Mouse (Mus musculus) thymus, postnatal 10 days (tissue): ENCODE data around the gene Igsf21.

ENCODE experiments used
- DNase-seq, 2 experiments: peaks; one replicate each; pipeline ENCODE4 v3.0.0; 2021; ENCODE audit warnings: low spot score in 2 of 2

The Igsf21 gene

DNA sequence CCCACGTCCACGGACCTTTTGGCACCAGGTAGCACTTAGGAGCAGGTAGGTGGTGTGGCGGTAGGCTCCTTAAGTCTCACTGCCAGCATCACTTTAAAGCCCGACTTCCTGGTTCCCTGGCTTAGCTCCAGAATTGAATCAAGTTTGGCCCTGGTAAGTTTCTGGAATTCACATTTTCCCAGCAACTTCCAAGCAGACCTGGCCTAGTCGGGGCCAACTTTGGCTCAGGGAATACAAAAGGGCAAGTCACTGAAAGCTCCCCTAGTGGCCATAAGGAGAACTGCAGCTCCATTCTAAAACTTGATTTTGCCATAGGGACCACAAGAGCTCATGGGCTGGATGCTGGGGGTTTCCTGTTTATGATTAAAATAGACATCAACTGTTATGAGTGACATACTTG is 145.5 kb downstream of the Igsf21 start:
- peak in 1 of 2 experiments; percentile 9 for DNase-seq

DNA sequence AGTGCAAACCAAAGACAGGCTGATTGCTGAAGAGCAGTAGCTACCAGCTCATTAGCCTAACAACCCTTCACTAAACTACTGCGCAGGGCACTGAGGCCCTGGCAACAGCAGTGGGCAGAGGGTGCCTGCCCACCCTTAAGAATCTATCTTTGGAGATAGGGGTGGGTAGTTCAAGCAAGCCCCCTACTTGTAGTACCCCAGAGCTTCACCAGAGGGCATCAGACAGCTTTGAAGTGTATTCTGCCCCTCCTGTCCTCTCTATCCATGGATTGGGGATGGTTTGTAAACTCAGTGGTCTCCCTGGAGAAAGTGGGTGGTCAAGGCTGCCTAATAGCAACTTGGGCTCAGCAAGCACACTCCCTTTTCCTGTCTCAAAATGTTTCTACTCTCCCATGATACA is 146.4 kb downstream of the Igsf21 start:
- no peak for DNase-seq

DNA sequence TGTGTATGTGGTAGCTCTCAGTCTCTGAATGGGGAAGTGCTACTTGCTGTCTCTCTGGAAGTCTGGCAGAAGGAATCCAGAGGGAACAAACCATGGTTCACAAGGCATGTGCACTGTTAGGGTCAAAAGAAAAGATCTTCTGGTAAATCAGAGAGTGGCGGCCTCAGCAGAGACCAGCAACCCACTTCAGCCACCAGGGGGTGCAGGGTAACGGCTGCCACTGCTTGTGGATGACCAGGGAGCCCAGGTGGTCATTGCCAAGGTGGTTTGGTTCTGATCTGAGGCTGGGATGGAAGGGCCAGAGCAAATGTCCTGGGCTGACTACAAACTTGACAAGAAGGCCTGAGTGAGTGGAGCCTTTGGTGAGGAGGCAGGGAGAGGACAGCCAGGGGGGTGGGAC is 150.3 kb downstream of the Igsf21 start:
- DNase-seq: no peak

DNA sequence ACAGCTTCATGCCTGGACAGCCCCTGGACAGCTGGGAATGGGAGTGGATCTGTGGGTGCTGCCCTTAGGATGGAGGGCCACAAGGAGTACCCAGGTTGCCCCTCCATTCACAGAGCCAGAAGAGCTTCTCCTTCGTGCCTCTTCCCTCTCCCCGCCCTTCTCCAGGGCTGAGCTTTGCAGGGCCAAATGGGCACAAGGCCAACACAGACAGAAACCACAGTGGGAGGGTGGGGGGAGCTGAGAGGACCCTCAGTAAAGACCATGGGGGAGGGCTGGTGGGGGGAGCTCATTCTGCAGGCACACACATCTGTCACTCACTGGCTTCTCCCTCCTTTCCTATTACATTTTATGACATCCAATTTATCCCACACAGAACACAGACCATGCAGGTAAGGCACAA is 151.7 kb downstream of the Igsf21 start:
- DNase-seq: no peak

DNA sequence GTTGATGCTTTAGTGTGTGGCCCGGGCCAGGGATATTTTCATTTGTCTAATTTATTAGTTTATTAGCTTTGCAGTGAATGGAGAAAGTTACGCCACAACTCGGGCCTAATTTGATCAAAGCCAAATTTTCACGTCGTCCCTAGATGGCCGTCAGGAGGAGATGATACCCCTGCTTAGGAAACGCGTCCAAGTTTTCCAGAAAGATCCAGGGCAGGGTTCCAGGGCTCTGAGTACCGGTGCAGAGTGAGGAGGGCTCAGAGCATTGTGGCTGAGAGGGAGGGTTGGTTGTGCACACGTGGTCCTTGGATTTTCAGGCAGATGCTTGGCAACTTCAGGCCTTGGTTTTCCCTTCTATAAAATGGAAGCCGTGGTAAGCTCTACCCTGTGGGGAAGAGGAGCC is 154.2 kb downstream of the Igsf21 start:
- no peak for DNase-seq

DNA sequence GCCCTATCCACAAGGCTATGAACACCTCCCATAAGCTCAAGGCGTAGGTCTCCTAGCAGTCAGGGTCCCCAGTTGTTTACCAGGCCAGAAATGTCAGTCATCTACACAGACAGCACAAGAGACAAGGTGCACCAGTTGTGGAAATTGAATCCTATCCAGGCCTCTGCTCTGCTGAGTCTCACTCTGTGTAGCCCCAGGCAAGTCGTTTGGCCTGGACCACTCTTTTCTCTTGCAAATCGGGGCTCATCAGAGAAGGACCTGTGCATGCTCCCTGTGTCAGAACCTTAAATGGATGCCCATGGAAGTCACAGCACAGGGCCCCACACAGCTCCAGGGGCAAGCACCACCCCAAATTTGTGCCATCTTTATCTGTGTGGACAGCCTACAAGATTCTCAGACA is 154.9 kb downstream of the Igsf21 start:
- DNase-seq: no peak

DNA sequence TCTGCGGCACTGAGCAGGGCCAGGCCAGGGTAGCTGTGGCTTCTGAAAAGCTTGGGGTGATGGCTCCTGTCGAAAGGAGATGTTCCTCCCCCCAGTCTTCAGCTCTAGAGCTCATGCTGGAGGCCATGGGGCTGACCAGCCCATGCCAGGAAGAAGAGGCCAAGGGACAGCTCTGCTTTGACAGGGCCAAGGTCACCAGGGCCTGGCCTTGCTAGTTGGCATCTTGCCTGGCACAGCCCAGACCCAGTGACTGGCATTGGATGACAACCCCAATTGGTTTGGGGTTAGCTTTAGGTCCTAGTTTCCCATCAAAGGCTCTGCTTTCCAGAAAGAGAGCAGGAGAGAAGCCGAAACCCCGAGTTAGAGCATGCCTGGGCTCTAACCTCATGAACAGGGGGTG is 156.9 kb downstream of the Igsf21 start:
- no peak for DNase-seq

DNA sequence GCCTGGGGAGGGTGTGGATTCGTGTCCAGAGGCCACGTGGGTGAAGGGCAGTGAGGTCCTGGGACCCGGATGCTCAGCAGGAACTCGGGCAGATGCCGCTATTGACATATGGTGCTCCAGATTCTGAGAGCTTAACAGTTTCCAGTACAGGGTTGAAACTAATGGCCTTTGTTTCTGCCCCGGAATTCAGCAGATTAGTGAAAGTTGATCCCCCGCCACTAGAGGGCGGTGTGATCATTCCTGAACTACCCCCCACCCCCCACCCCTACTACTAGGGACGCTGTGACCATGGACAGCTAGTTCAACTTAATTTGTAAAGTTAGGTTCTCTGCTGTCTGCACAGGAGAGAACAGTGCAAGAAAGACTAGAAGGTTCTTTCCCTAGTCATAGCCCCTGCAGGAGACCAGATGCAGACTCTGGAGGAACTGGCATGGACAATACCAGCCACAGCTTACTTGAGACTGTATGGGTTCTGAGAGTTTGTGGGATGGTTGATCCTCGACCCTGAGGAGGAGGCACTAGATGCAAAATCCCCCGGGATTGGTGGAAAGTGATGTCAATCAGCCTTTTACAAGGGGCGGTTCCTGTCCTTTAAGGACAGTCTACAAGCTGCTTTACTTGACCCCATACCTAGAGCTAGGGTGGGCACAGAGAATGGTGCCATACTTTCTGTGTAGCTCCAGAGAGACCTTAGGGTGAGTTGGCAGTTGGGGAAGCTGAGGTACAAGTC is 157.7 kb downstream of the Igsf21 start:
- no peak for DNase-seq

DNA sequence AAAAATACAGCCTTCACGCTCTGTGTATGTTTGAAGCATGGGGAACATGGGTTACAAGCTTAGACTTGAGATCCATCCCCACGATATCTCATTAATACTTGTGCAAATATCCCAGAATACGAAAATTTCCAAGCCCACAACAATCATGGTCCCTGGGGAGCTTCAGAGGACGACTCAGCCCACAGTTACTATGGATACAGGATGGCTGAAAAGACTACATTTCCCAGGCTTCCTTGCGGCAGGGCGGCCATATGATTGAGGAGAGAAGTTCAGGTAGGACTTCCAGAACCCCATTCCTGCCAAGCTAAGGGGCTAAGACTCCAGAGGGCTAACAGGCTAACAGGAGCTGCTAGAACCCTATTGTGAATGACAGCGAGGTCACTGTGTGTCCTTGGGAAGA is 160.4 kb downstream of the Igsf21 start:
- DNase-seq: no peak

DNA sequence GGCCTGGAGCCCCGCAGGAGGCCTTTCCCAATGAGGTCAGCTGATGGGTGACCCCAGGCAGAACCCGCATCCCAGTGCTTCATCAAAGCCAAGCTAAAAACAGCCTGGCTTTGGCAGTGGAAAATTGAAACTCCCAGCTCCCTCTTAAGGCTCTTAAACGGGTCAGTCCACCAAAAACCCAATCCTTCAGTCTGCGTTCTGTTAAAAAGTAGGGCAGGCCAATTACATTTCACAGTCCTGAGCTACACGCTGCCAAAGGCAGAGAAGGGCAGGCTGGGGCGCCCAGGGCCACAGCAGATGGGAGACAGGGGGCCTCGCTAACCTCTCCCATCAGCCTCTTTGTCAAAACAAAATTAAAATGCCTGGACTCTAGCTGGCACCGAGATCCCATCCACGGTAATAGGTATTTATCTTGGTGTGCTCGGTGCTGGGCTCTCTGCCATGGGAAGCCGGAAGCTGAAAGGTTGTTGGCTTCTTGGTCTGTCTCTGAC is 162.0 kb downstream of the Igsf21 start:
- no peak for DNase-seq

DNA sequence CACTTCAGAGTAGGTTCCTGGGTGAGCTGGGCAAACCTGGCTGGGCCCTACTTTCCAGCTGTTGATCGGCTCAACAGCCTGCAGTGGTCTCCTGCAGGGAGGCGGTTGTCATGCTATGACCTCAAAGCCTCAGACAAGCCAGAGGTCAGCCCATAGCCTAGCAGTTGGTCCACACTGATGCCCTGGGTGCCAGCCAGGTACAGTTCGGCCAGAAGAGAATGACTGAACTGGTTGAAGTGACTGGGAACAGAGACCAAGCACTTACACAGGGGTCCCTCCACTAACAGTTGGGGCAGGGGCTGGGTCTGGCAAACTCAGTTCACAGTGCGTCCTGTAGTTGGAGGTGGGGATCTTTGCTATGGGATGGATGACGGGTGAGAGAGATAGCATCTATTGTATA is 162.5 kb downstream of the Igsf21 start:
- no peak for DNase-seq

DNA sequence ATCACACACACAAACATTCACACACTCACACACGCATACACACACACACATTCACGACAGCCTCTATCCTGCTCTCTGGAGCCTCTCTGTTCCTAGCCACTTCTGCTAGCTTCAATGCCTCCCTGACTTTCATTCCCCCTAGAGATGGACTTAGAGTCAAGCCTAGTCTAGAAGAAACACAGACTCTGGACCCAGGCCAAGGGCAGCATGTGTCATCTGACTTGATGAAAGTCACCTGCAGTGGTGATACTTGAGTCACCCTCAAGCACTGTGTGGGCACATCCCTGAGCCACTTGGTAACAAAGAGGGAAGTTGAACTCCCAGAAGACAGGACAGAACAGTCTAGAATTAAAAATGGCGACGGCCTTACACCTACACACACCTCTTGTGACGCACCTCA is 168.2 kb downstream of the Igsf21 start:
- DNase-seq: no peak

DNA sequence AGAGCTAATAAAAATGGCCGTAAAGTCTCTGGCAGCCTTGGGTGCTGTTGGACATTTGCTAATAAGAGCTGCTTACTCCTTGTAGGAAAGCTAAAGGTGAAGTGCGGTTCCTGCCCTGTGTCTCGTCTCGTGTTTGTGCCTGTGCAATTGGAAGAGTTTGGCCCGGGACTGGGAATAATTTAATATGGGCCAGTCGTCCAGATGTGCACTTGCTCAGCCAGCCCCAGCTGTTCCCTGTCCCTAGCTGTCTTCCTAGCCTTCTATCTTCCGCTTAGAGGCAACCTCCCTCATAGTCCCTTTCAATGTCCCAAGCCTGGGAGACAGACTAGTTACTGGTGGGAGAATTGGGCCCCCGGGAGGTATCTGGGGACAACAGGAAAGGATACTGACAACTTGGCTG is 169.0 kb downstream of the Igsf21 start:
- no peak for DNase-seq

DNA sequence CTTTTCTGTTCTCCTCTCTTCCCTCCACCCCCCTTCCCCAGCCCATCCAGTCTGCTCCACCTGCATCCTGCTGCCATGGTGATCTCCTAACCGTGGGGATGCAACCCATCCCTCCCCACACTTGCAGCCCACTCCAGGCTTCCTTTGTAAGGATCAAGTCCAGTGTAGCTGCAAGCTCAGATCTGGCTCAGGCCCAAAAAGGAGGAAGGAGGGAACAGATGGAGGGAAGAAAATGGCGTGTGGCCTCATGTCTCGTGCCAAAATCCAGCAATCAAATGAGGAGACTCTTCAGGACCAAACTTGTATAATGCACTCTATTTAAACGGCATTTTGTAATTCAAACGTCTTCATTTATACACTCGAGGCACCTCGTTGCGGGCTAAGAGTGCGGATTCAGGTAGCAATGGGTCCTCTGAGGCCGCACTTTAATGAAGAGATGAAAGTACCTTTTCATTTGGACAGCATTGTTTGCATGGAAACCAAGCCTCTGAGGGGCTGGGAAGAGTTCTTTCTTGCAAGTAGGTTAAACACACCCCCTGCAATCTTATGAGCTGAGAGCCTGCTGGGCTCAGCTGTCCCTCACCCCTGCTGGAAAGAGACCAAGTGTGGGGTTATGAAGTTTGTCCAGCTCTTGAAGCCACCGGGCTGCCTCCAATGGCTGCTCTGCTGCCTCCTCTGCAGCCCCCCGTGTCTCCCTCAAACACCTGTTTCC is 169.6 kb downstream of the Igsf21 start:
- DNase-seq: no peak

DNA sequence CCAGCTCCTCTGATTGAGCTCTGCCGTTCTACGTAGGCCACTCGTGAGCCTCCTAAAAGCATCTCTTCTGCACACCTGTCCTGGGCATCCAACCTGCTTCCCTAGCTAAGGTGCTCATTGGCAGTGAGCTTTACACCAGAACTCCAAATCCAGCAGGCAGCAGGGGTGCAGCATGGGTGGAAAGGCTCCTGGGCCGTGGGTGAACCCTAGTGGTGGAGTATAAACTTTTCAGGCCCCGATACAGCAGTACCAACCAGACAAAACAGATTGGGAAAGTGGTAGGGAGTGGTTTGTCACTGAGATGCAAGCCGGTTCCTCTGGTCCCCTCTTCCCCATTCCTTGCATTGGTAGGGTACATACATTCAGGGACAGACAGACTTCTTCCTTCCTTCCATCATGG is 170.2 kb downstream of the Igsf21 start:
- no peak for DNase-seq

DNA sequence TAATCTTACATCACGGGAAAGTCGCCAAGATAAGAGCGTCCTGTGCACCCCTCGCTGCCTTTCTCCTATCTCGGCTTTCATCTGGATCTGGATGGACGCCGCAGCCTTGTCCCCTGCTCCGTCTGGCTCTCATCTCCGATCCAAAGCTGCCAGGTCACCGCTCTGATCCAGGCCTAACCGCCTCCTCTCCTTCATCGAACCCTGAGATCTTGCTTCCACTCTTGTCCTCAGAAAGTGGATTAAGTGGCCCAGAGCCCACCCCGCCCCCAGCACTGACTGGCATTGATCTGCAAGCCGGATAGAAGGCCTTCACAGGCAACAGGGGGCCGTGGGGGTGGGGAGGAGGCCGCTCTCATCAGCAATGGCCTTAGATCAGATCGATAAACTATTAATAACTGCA is 175.5 kb downstream of the Igsf21 start:
- DNase-seq: no peak

DNA sequence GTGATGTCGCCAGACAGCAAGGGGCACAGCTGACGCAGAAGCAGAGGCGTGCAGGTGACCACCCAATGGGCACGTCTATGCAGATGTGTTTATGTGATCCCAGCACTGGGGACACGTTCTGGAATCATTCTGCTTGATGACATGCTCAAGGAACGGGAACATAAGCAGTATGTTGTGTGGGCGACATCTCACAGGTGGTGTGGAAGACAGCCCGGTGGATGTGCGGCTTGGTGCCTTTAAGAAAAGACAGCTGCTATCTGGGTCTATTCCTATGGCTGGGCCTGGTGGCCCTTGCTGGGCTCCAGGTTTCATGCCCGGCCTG is 176.3 kb downstream of the Igsf21 start:
- no peak for DNase-seq

DNA sequence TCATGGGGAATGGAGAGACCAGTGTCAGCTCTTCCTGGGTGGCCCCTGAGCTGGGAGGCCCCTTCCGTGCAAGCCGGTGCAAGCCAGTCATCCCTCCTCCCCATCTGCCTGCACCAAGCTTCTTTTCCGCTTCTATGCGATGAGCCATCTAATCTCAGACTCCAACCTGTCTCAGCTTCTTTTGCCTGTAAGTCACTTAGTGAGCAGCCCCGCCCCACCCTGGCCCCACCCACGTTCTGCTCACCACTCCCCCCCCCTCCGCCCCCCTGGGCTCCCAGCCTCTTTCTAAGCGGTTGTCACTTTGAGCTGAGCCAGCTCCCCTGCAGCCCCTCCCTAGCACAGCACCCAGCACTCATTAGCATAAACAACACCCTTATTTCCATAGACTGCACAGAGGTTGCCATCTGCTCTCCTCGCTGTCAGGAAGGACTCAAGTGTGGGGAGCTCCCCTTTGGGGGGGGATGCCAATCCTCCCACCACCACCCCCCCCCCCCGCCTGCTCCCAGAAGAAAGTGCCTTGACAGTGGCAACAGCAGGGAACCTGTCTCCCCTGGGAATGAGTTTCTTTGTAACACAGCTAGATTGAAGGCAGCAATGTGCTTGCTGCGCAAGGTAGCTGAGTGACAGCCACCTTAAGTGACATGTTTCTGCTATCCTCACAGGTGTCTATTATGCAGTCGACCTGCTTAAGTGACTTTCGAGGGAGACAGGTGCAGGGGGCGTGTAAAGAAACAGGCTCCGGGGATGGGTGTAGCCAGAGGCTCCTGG is 176.8 kb downstream of the Igsf21 start:
- no peak for DNase-seq

DNA sequence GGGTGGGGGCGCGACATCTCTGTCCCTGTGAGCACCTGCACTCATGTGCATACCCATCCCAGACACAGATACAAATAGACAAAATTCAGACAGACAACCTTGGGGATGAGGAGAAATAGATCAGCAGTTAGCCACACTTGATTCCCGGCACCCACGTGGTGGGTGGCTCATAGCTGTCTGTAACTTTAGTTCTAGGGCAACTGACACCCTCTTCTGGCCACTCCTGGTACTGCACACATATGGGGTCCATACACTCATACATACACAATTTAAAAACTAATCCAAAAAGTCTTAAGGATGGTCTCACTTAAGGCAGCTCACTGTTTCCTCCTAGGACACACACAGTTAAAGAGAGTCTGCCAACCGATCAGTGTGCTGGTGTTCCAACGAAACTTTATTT is 178.1 kb downstream of the Igsf21 start:
- DNase-seq: no peak

DNA sequence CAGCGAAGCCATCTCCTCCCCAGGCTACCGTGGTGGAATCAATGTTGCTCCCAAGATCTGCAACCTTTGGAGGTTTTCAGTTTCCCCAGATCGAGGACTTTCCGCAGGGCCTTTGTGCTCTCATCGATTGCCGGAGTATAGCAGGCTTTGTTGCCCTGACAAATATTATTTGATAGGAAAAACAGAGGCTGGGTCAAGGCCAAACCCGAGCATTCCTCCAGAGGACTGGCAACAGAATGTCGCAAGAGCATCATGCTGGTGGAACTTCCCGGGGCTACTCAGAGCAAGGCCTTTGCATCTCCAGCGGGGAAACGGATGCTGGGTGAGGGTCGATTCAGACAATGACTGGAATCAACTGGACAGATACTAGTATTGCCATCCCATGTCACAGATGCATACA is 180.6 kb downstream of the Igsf21 start:
- DNase-seq: no peak

DNA sequence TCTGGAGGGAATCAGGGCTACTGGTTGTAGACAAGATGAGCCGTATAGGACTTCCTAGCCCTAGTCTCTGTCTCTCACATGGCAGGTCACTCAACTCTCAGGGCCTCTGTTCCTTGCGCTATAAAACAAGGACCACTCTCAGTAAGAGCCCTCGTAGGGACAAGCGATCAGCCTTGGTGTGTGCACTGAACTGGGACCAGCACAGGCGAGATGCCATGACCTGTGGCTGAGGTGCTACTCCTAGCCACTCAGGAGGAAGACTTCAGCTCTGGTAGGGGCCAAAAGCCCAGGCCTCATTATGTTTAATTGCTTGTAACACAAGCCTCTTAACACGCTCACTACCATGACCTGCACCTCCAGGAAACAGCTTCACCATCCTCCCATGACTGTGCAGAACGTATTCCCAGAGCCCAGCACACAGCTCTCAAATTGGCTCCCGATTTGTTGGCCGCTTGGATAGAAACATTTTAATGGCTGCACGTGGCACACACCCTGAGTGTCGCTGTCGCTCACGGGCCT is 183.4 kb downstream of the Igsf21 start:
- no peak for DNase-seq

DNA sequence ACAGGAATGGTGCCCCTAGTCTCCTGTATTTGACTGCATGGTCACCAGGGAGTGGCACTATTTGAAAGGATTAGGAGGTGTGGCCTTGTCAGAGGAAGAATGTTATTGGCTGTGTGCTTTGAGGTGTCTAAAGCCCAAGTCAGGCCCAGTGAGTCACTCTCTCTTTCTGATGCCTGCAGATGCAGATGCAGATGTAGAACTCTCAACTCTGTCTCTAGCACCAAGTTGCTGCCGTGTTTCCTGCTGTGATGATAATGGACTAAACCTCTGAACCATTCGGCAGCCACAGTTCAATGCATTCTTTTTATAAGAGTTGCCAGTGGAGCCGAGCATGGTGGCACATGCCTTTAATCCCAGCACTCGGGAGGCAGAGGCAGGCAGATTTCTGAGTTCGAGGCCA is 186.3 kb downstream of the Igsf21 start:
- DNase-seq: no peak

DNA sequence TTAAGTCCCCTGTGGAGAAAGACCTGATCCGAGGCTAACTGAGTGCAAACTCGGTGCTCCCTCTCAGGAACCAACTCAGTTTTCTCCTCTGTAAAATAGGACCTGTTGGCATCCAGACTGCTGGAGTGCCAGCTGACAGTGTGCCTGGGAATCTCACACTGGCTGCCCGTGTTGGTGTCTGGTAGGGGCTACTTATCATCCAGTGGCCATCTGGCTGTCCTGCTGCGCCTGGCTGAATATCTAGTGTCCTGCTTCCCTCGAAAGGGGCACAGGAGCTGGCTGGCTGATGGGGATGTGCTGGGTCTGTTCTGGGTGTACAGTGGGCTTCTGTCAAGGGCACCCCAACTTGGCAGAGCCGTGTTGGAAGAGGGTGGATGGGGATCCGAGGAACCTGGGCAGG is 193.5 kb downstream of the Igsf21 start:
- no peak for DNase-seq
